In genomic region chr3:27624974-27625591, GRCm38 (mm10) we compare ENCODE assay signal across 10 mouse cellular contexts.
DNase-seq lines count a peak whose midpoint lies in the region; ATAC-seq lines count a peak whose summit lies in the region.
"Had no signal": no experiment of that assay in that cellular context is flagged by ENCODE, and none has a peak within 500 bp of the region (broad histone marks: within the 10 kb centered on the region; RNA-seq: fewer than 3 reads in every experiment).

No protein-coding gene starts in this region.

- H3K4me3 ChIP-seq in forebrain, embryonic 13.5 days, result no peak overlapping the region
- no peak overlapping the region for H3K4me3 ChIP-seq in forebrain, embryonic 11.5 days (ENCODE audit: low read depth, low read length)
- no peak overlapping the region for H3K4me3 ChIP-seq in macrophage (ENCODE audit: inconsistent target)

- H3K9ac ChIP-seq in forebrain, embryonic 13.5 days, result no peak overlapping the region
- no peak overlapping the region for H3K9ac ChIP-seq in forebrain, embryonic 11.5 days (ENCODE audit: low read length)
- H3K9ac ChIP-seq: liver, embryonic 14.5 days had no signal

- peak overlapping the region; percentile 64; the same call in 1 of the 2 replicates for H3K27ac ChIP-seq in forebrain, embryonic 13.5 days
- no peak overlapping the region for H3K27ac ChIP-seq in forebrain, embryonic 11.5 days (ENCODE audit: low read depth, low read length)
- H3K27ac ChIP-seq in macrophage, result 0 out of 2 replicates have a peak overlapping the region, but pooled peaks have one; percentile 5
- H3K27ac ChIP-seq: liver, embryonic 14.5 days had no signal

- peaks cover 62% of the 10 kb centered on the region for H3K79me2 ChIP-seq in macrophage (ENCODE audit: inconsistent target)

- no peak overlapping the region for H3K4me2 ChIP-seq in forebrain, embryonic 13.5 days
- H3K4me2 ChIP-seq in forebrain, embryonic 11.5 days (ENCODE audit: low read depth, low read length, severe bottlenecking), result no peak overlapping the region

- no peaks in the 10 kb centered on the region for H3K27me3 ChIP-seq in forebrain, embryonic 13.5 days
- no peaks in the 10 kb centered on the region for H3K27me3 ChIP-seq in forebrain, embryonic 11.5 days (ENCODE audit: control insufficient read depth, insufficient read depth, low read length)

- no peaks in the 10 kb centered on the region for H3K36me3 ChIP-seq in forebrain, embryonic 13.5 days (ENCODE audit: poor library complexity, severe bottlenecking)
- no peaks in the 10 kb centered on the region; the same call in 1 of the 2 replicates for H3K36me3 ChIP-seq in forebrain, embryonic 11.5 days (ENCODE audit: control insufficient read depth, insufficient read depth, low read length)
- H3K36me3 ChIP-seq in macrophage (ENCODE audit: inconsistent target), result no peaks in the 10 kb centered on the region

- peak; percentile 59 for ATAC-seq in forebrain, embryonic 13.5 days
- no peak for ATAC-seq in forebrain, embryonic 11.5 days (replicated peaks; ENCODE audit: low FRiP score)
- ATAC-seq in common myeloid progenitor, adult 5-6 weeks (replicated peaks; ENCODE audit: low read depth, poor library complexity, severe bottlenecking), result 0 out of 2 replicates have a peak, but pooled peaks have one; percentile 29

- H3K9me3 ChIP-seq in forebrain, embryonic 13.5 days (replicated peaks), result no peaks in the 10 kb centered on the region
- H3K9me3 ChIP-seq in forebrain, embryonic 11.5 days (ENCODE audit: control insufficient read depth, low read length), result no peaks in the 10 kb centered on the region

- 79% methylated on average over 12 of the region's 12 CpGs for WGBS in forebrain, embryonic 13.5 days
- 88% methylated on average over 12 of the region's 12 CpGs for WGBS in forebrain, embryonic 11.5 days
- WGBS in macrophage (ENCODE audit: missing documents), result 48% methylated on average over 12 of the region's 12 CpGs

- H3K4me1 ChIP-seq in forebrain, embryonic 13.5 days, result peaks cover 7% of the 10 kb centered on the region
- H3K4me1 ChIP-seq in forebrain, embryonic 11.5 days (replicated peaks; ENCODE audit: control insufficient read depth, insufficient read depth, low read length), result no peaks in the 10 kb centered on the region

- intact Hi-C loops in left cerebral cortex, postnatal 25 days (cut with DNase I), result no loop called here

- DNase-seq in forebrain, embryonic 11.5 days (ENCODE audit: low spot score), result no peak
- DNase-seq in 3T3-L1 (ENCODE audit: low read depth, low spot score), result peak; percentile 81
- no peak for DNase-seq in left cerebral cortex, postnatal 25 days (ENCODE audit: low spot score in 2 of 2)
- DNase-seq in urinary bladder, adult 2 months (ENCODE audit: low spot score), result no peak
- DNase-seq in thymus, postnatal 10 days (ENCODE audit: low spot score in 2 of 2), result no peak
- DNase-seq: gastrocnemius, postnatal 36 days had no signal
